Mouse (Mus musculus) gastrocnemius, postnatal 4 days (tissue): ENCODE measurements around the gene Itgal. TPM values are rescaled to one million over a fixed set of nuclear protein-coding genes. Genes with fewer than 3 reads are reported as not detected.
"Not testable (repeated sequence)": the region's sequence is repeated elsewhere in the genome, so short reads cannot be mapped to it uniquely, and the experiment has no call there.

Source experiments
- DNase-seq, 2 experiments: peaks; one replicate each; pipeline ENCODE4 v3.0.0; 2021 to 2022; ENCODE audit warnings: low spot score in 2 of 2, mixed read lengths in 2 of 2
- total RNA-seq, 2 experiments: library from RNA; stranded (reverse); gene quantifications; 2 replicates each; pipeline ENCODE4 v1.2.3; 2021

Gene Itgal
- total RNA-seq, 2 experiments from 2014 or later, result 1.8 to 2.8 TPM

DNA sequence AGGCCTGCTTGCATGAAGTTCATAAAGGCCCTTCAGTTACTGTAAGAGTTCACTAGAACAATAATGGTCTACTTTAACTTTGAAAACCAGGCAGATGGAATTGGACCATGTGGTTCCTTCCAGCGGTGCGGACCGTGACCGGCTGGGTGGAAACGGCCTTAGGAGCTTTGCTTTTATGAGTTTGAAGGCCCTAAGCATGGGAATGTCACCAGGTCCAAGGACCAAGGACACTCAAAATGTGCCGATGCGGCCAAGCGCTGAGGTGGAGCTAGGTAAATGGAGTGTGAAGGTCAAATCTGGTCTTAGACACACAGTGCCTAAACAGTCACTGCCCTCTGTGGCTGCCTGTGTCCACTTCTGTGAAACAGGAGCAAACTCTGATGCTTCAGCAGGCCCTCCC lies 45.3 kb downstream of the Itgal start:
- no peak for DNase-seq

- DNase-seq, result not testable (repeated sequence)
Measured at GRCm38 (mm10) chr7:127341861-127342260, 45.8 kb downstream of the Itgal start.

DNA sequence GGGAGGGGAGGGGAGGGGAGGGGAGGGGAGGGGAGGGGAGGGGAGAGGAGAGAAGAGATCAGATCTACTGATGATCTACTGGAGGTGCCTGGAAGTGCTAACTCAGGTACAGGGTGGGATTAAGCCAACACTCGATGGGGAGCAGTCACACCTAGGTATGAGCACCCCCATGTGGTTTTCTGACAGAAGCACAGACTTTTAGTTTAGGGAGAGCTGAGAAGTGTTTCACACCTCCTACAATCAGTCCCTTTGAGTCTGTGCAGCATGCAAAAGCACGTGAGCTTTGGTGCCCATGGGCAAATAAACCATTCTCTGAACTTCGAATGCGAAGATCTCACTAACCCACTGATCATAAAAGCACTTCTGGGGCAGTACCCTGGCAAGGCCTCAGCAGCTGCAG lies 46.3 kb downstream of the Itgal start:
- no peak for DNase-seq

- DNase-seq, result no peak
Measured at GRCm38 (mm10) chr7:127342888-127343287, 46.8 kb downstream of the Itgal start.

GRCm38 (mm10) chr7:127343351-127344019 lies 47.4 kb downstream of the Itgal start:
- DNase-seq, result no peak

GRCm38 (mm10) chr7:127344371-127344770 lies 48.3 kb downstream of the Itgal start:
- DNase-seq, result no peak

DNA sequence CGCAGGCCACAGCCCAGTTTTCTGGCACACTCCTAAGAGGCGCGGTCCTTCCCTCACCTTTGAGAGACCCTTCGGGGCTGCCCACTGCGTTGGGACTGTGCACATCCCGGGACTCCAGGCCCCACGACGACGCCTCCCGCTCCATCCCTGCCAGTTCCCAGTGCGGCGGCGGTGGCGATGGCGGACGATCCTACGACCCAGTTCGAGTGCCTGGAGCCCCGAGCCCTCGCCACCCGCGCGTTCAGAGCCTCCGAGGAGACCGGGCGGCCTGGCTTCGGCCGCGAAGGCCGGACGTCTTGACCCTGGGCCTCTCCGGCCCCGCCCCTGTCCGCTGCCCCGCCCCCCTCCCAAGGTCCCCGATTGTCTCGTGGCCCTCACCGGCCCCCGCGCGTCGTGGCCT lies 49.0 kb downstream of the Itgal start:
- peak in 1 of 2 experiments; percentile 71 for DNase-seq

- peak; percentile 95 to 97 for DNase-seq
Measured at GRCm38 (mm10) chr7:127345512-127346325, 49.7 kb downstream of the Itgal start, which contains the start of gene Zfp768. Zfp768 (minus strand) TSS chr7:127345589.

DNA sequence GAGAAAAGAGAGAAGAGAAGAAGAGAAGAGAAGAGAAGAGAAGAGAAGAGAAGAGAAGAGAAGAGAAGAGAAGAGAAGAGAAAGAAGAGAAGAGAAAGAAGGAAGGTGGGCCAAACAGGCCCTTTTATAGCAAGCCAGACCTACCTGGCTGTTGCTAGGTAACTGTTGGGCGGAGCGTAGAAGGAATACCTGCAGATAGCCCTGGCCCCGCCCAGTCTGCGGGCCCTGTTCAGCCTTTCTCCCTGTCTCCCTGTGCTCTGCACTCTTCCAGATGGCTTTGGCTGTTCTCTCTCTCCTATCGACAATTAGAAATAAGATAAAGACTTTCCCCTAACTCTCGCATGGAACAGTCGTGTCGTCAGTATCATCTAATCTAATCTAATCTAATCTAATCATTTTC lies 50.6 kb downstream of the Itgal start:
- no peak for DNase-seq

GRCm38 (mm10) chr7:127351230-127352004 lies 55.4 kb downstream of the Itgal start:
- no peak for DNase-seq

- DNase-seq, result no peak
Measured at GRCm38 (mm10) chr7:127355796-127356195, 59.7 kb downstream of the Itgal start.

GRCm38 (mm10) chr7:127357871-127358270 lies 61.8 kb downstream of the Itgal start:
- no peak for DNase-seq

DNA sequence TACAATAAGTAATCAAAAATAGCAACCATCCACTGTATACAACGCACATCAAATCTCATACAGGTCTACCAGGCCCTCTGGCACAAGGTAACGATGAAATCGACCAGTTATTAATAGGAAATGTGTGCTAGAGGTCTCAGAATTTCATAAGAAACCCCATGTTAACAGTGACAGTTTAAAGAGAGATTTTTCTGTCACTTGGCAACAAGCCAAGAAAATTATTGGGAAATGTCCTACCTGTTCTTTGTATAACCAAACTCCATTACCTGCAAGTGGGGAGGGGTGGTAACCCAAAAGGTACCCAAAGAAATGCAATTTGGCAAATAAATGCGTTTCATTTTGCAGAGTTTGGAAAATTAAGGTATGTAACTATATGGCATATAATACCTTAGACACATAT lies 62.4 kb downstream of the Itgal start:
- no peak for DNase-seq

- no peak for DNase-seq
Measured at GRCm38 (mm10) chr7:127360265-127360664, 64.2 kb downstream of the Itgal start.

DNA sequence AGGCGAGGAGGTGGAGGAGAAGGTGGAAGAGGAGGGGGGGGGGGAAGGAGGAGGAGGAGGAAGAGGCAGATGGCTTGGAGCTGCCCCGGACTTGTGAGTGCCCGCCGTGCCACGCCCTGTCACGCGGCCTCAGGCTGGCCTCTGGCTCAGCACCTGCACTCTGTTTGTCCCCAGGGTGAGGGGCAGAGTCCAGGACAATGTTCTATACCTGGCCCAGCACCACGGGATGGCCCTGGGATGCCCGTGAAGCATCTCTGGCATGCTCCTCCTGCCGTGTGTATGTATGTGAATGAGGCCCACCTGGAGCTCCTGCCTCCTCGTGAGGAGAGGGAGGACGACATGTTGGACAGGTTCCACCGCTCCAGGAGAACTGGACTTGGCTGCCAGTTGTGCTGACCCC lies 65.4 kb downstream of the Itgal start:
- DNase-seq, result no peak

GRCm38 (mm10) chr7:127362418-127362817 lies 66.4 kb downstream of the Itgal start:
- DNase-seq, result not testable (repeated sequence)

GRCm38 (mm10) chr7:127363475-127363921 lies 67.4 kb downstream of the Itgal start:
- DNase-seq, result no peak

DNA sequence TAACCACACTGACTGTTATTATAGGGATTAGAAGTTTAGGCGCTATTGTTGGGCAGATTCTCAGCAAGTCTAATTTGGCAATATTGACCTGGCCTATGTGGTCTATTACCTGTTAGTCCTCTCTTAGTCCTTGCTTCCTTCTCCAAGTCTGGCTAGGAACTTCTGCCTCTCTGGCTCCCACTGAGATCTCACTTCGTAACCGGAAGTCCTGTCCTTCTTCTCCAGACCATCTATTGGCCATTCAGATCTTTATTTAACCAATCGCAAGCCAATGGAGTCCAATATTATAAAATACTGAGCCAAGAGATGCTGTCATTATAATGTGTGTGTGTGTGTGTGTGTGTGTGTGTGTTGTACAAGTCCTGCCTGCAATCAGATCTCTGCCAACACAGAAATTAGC lies 68.1 kb downstream of the Itgal start:
- DNase-seq, result no peak

DNA sequence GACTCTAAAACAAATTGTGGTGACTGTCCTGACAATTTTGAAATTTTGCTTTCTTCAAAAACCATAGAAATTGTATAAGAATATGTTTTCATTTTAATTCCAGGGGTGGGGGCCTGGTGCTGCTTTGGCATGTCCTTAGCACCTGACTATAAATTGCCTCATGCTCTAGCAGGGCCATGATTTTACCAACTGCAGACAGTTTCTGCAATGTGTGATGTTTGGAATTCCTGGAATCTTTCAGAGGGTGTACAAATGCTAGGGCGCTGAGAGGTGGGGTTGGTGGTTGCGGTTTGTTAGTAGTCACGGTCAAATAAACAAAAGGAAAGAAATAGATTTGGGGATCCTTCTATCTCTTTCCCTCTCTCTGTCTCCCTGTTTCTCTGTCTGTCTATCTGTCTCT lies 70.2 kb downstream of the Itgal start:
- no peak for DNase-seq

GRCm38 (mm10) chr7:127371213-127371612 lies 75.2 kb downstream of the Itgal start:
- DNase-seq, result no peak

DNA sequence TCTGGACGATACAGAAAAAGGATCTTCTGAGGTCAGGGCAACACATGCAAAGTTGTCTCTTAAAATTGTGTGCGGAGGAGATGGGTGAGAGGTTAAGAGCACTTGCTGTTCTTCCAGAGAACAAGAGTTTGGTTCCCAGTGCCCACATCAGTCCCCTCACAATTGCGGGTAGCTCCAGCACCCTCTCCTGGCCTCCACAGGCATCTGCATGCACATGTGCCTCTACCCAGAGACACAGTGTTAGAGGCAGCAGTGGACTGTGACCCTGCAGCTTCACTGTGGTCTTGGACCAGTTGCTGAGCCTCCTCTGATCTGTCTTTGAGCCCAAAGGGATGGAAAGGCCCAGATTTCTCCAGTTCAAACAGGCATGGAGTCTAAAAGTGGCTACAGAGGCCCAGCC lies 75.8 kb downstream of the Itgal start:
- DNase-seq, result not testable (repeated sequence)
